Mouse (Mus musculus) liver, adult 2 months (tissue): ENCODE data around the gene Ankrd13d. TPM values are rescaled to one million over a fixed set of nuclear protein-coding genes. Genes with fewer than 3 reads are reported as not detected.
A peak's percentile ranks its signal among the peaks of the same experiment; 100 is the strongest.

Experiments
- DNase-seq: peaks from one replicate; pipeline ENCODE4 v3.0.0-alpha.2; 2011; ENCODE audit warnings: low read depth, low spot score; ENCODE audit errors: extremely low read depth
- H3K27ac ChIP-seq: fragments of 200-500 bp; replicated peaks from 2 replicates; pipeline ENCODE4 v1.5.1; 2012; ENCODE audit warnings: low read depth, mild to moderate bottlenecking, control low read depth, inconsistent platforms, low read length; ENCODE audit not compliant: insufficient read depth
- H3K27me3 ChIP-seq: fragments of 200-500 bp; 2 replicates; pipeline ENCODE4 v1.6.1; 2012; ENCODE audit warnings: mild to moderate bottlenecking, moderate library complexity, low read length, inconsistent platforms; ENCODE audit not compliant: control insufficient read depth, insufficient read depth
- H3K36me3 ChIP-seq: fragments of 200-500 bp; 2 replicates; pipeline ENCODE4 v1.6.1; 2012; ENCODE audit warnings: low read length, inconsistent platforms; ENCODE audit not compliant: control insufficient read depth, insufficient read depth
- H3K4me1 ChIP-seq: fragments of 200-500 bp; 2 replicates; pipeline ENCODE4 v1.6.1; 2011; ENCODE audit warnings: low read length; ENCODE audit not compliant: control insufficient read depth, insufficient read depth
- H3K4me3 ChIP-seq: fragments of 200-500 bp; 2 replicates; pipeline ENCODE4 v1.5.1; 2011; ENCODE audit warnings: low read depth, mild to moderate bottlenecking, control low read depth, low read length, moderate library complexity; ENCODE audit not compliant: insufficient read depth
- H3K79me2 ChIP-seq: fragments of 200-500 bp; 2 replicates; pipeline ENCODE4 v1.6.1; 2012; ENCODE audit warnings: inconsistent platforms, mild to moderate bottlenecking, low read length, moderate library complexity; ENCODE audit not compliant: control insufficient read depth, insufficient read depth
- H3K9ac ChIP-seq: fragments of 200-500 bp; 2 replicates; pipeline ENCODE4 v1.6.1; 2012; ENCODE audit warnings: low read depth, mild to moderate bottlenecking, control low read depth, inconsistent platforms, low read length
- CTCF ChIP-seq: fragments of 200-500 bp; IDR thresholded peaks from 2 replicates; pipeline ENCODE4 v1.5.1; 2011; ENCODE audit warnings: low read depth, low read length, control low read depth
- POLR2A ChIP-seq: fragments of 200-500 bp; IDR thresholded peaks from 2 replicates; pipeline ENCODE4 v1.6.1; 2011; ENCODE audit warnings: low read length, control low read depth; ENCODE audit not compliant: insufficient read depth; ENCODE audit errors: extremely low read depth
- WGBS: fragments of 180-500 bp; shearing (Covaris S2); methylation state at CpG from one replicate; pipeline ENCODE4 v1.1.7; 2018; 5-methylcytosine and 5-hydroxymethylcytosine counted together
- polyA plus RNA-seq: library from polyadenylated mRNA; depleted of rRNA; stranded (reverse); fragments of >200 nt; gene quantifications from 2 replicates; pipeline ENCODE4 v1.2.3, GENCODE M21; 2012
- total RNA-seq: library from RNA; depleted of rRNA; stranded (reverse); fragments of >200 nt; gene quantifications from 2 replicates; pipeline ENCODE4 v1.2.3, GENCODE M21; 2014

The Ankrd13d gene
- total and polyA plus RNA-seq, 2 experiments: 0.46 to 0.60 TPM

- Histone ChIP-seq H3K4me3 (no peak overlapping the region), H3K4me1 (no peaks in the 10 kb centered on the region; the same call in 1 of the 2 replicates), H3K36me3 (no peaks in the 10 kb centered on the region), H3K79me2 (no peaks in the 10 kb centered on the region), H3K27ac (no peak overlapping the region), H3K9ac (no peak overlapping the region), H3K27me3 (no peaks in the 10 kb centered on the region)
- no peak for DNase-seq
- WGBS: 69% methylated on average over 8 of the region's 8 CpGs
- TF ChIP-seq CTCF: no peak
- TF ChIP-seq POLR2A: no peak
Observed at GRCm38 (mm10) chr19:4230415-4230814, 52.5 kb downstream of the Ankrd13d start.

- Histone ChIP-seq H3K36me3 (no peaks in the 10 kb centered on the region), H3K27me3 (no peaks in the 10 kb centered on the region), H3K9ac (no peak overlapping the region), H3K79me2 (no peaks in the 10 kb centered on the region), H3K4me1 (no peaks in the 10 kb centered on the region; the same call in 1 of the 2 replicates), H3K27ac (no peak overlapping the region), H3K4me3 (no peak overlapping the region)
- WGBS: 92% methylated on average over 9 of the region's 9 CpGs
- no peak for DNase-seq
- TF ChIP-seq CTCF (no peak), POLR2A (no peak)
Observed at GRCm38 (mm10) chr19:4229451-4230076, 53.4 kb downstream of the Ankrd13d start.

GRCm38 (mm10) chr19:4228891-4229290 lies 54.0 kb downstream of the Ankrd13d start:
- Histone ChIP-seq H3K4me1 (no peaks in the 10 kb centered on the region; the same call in 1 of the 2 replicates), H3K27ac (no peak overlapping the region), H3K27me3 (no peaks in the 10 kb centered on the region), H3K4me3 (no peak overlapping the region), H3K9ac (no peak overlapping the region), H3K36me3 (no peaks in the 10 kb centered on the region), H3K79me2 (no peaks in the 10 kb centered on the region)
- no peak for TF ChIP-seq POLR2A
- no peak for TF ChIP-seq CTCF
- WGBS: 54% methylated on average over 4 of the region's 4 CpGs
- DNase-seq: no peak

- Histone ChIP-seq H3K4me1 (no peaks in the 10 kb centered on the region; the same call in 1 of the 2 replicates), H3K79me2 (no peaks in the 10 kb centered on the region), H3K27me3 (no peaks in the 10 kb centered on the region), H3K9ac (no peak overlapping the region), H3K27ac (no peak overlapping the region), H3K4me3 (no peak overlapping the region), H3K36me3 (no peaks in the 10 kb centered on the region)
- peak; percentile 67 for DNase-seq
- TF ChIP-seq CTCF: peak; percentile 74
- no peak for TF ChIP-seq POLR2A
- WGBS: 31% methylated on average over 8 of the region's 8 CpGs
Observed at GRCm38 (mm10) chr19:4227894-4228678, 54.9 kb downstream of the Ankrd13d start.

GRCm38 (mm10) chr19:4227446-4227845 lies 55.5 kb downstream of the Ankrd13d start:
- H3K36me3 ChIP-seq: no peaks in the 10 kb centered on the region
- H3K79me2 ChIP-seq: no peaks in the 10 kb centered on the region
- TF ChIP-seq POLR2A: no peak
- no peak for TF ChIP-seq CTCF
- no peaks in the 10 kb centered on the region; the same call in 1 of the 2 replicates for H3K4me1 ChIP-seq
- no peaks in the 10 kb centered on the region for H3K27me3 ChIP-seq
- DNase-seq: no peak
- WGBS: 88% methylated on average over 5 of the region's 5 CpGs
- H3K9ac ChIP-seq: no peak overlapping the region
- H3K27ac ChIP-seq: no peak overlapping the region
- H3K4me3 ChIP-seq: no peak overlapping the region

GRCm38 (mm10) chr19:4226779-4227178 lies 56.2 kb downstream of the Ankrd13d start:
- DNase-seq: no peak
- no peaks in the 10 kb centered on the region; the same call in 1 of the 2 replicates for H3K4me1 ChIP-seq
- H3K27ac ChIP-seq: no peak overlapping the region
- no peaks in the 10 kb centered on the region for H3K36me3 ChIP-seq
- 89% methylated on average over 7 of the region's 7 CpGs for WGBS
- no peak overlapping the region for H3K4me3 ChIP-seq
- H3K9ac ChIP-seq: no peak overlapping the region
- TF ChIP-seq CTCF: no peak
- no peak for TF ChIP-seq POLR2A
- H3K79me2 ChIP-seq: no peaks in the 10 kb centered on the region
- H3K27me3 ChIP-seq: no peaks in the 10 kb centered on the region
